Mouse (Mus musculus) layer of hippocampus, adult 9-10 months (tissue): ENCODE measurements around the gene Fam76b.
A peak's percentile ranks its signal among the peaks of the same experiment; 100 is the strongest.

Experiments
- DNase-seq: peaks from one replicate; pipeline ENCODE4 v3.0.0; 2022; ENCODE audit warnings: low spot score

Gene Fam76b

GRCm38 (mm10) chr9:13871631-13872030, 44.1 kb downstream of the Fam76b start:
- no peak for DNase-seq

GRCm38 (mm10) chr9:13874359-13874758, 46.8 kb downstream of the Fam76b start:
- DNase-seq: no peak

DNA sequence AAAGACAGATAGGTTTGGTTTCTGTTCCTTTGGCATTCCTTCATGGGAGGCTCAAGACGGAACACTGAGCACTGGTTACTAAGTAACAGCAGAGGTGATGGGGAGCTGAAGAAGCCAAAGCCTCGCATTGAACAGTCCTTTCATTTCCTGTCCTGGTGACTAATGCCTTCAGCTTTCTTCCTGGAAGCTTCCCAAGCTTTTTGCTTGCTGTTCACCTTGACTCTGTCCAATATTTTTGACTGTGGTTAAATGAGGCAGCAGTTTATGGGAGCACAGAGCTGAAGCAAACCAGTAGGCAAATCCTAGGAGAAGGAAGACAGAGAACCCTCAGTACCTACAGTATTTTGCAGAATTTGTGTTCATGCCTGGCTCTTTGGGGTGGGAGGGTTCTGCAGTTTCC, 47.8 kb downstream of the Fam76b start:
- no peak for DNase-seq

DNA sequence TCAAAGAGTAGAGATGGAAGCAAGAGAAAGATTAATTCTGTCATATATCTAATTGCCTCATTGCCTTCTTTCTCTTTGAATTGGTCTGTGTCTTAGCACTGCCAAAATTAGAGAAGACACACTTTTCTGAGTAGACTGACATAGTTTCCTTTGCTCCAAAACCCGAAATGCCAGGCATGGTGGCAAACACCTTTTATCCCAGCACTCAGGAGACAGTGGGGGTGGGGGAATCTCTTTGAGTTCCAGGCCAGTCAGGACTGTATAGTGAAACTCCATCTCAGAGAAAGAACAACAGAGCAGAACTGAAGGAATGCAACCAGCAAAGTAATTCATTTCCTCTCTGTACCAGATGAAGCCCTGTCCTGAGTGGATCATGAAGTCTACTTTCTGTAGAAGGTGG, 53.2 kb downstream of the Fam76b start:
- no peak for DNase-seq

- DNase-seq: no peak
Observed at GRCm38 (mm10) chr9:13882478-13882877, 55.0 kb downstream of the Fam76b start.

DNA sequence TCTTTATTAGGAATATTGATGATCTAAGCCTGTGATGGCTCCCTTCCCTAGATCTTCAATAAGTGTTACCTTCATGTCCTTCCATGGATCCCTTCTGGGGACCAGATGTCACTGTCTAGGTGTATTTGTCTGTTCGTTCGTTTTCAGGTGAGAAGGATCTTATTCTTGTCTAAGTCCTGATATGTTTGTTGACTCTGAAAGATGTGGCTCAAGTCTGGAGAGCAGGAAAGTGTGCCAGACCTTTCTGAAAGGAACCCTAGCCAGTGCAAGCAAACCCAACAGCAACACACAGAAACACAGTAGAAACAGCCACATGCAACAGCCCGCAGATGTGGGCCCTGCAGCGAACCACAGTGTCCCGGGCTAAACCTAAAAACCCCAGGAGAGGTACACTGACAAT, 61.5 kb downstream of the Fam76b start:
- no peak for DNase-seq

GRCm38 (mm10) chr9:13889657-13890056, 62.1 kb downstream of the Fam76b start:
- DNase-seq: no peak

DNA sequence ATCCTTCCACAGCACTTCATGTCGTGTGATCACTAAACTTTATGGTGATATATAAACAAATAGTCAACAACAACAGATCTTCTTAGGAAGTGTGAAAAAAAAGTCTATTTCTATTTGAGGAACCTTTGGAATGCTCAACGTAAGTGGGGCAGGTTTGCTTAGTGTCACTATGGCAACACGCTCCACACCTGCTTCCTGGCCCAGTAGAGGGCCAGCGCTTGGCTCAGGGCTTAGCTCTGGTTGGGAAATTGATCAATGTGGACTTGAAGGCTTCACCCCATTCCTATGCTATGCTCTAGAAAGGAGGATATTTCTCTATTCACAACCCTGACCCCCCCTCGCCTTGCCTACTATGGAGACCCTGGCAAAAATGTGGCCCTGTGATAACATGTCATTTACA, 62.7 kb downstream of the Fam76b start:
- no peak for DNase-seq

GRCm38 (mm10) chr9:13891888-13892287, 64.4 kb downstream of the Fam76b start:
- no peak for DNase-seq

- DNase-seq: no peak
Observed at GRCm38 (mm10) chr9:13893044-13893443, 65.5 kb downstream of the Fam76b start.

GRCm38 (mm10) chr9:13894491-13894890, 67.0 kb downstream of the Fam76b start:
- no peak for DNase-seq

DNA sequence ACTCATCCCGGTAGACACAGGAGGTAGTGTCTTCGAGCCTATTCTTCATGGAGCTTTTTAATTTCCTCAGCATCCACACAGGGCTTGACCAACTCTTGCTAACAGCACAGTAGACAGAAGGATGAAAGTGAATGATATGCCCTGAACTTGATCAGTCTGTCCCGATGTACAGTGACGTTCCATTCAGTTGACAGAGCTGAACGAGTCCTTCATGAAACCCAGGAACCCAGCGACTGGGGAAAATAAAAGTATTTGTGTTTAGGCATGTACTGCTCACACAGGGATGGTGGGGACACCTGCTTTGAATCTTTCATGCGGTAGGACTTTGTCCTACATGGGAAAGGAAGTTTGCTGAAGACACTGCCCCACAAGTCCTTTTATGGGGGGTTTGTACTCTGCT, 67.4 kb downstream of the Fam76b start:
- no peak for DNase-seq

DNA sequence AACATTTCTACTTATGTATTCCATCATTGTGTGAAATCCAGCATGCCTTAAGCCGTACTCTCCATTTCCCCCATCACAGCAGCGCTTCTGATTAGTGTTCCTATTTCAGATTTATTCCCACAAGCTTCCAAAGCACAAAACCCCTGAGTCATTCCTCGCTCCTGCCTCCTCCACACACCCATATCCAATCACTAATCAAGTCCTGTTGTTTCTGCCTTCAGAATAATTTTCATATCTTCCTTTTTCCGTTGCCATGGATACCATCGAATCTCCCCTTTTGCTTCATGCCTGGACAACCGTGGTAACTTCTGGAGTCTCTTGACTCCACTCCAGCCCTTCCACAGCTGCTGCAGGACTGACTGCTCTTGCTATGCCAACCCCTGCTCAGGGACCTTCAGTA, 68.5 kb downstream of the Fam76b start:
- DNase-seq: peak; percentile 64

DNA sequence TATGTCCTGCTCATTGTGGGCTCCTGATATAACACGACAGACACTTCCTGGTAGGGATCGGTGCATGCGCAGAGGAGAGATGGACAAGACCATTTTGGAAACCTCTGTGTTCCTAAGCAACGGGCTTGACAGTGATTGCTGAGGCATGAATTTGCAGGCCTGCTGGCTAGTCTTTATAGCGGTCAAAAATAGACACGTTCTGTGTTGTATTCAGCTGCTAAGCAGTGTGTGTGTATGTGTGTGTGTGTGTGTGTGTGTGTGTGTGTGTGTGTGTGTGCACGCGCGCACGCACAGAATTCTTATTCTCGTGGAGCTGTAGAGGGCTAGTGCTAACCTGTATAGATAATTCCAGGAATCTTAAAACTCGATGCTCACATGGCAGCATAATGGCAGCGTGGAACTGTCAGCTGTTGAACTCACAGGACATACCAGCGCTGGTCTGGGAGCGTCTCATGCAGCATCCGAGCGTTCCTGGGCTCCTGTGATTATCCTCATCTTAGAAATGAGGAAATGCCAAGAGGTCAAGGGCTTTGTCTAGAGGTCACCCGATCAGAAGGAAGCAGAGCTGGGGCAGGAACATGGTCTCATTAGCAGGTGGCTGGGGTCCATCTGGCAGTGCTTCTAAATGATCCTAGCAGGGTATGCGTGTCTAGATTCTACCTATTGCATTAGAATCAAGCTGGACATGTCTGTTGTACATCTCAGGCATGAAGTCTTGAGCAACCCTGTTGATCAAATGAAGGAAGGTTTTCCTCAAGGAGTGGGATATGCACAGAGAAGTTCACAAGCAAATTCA, 71.2 kb downstream of the Fam76b start:
- no peak for DNase-seq

- DNase-seq: no peak
Observed at GRCm38 (mm10) chr9:13902030-13902429, 74.5 kb downstream of the Fam76b start.

GRCm38 (mm10) chr9:13904091-13904779, 76.7 kb downstream of the Fam76b start:
- DNase-seq: no peak
